Mouse (Mus musculus) forebrain, embryonic 11.5 days (tissue): ENCODE results near the gene Samd14. TPM values are rescaled to one million over a fixed set of nuclear protein-coding genes. Genes with fewer than 3 reads are reported as not detected.
A peak's percentile ranks its signal among the peaks of the same experiment; 100 is the strongest.

Experiments
- ATAC-seq: fragments of 200-750 bp; cut with Nextera tagmentation; replicated peaks from 2 replicates; pipeline ENCODE4 v1.8.0; 2017; ENCODE audit warnings: moderate TSS enrichment; ENCODE audit not compliant: low FRiP score
- DNase-seq: peaks from one replicate; pipeline ENCODE4 v3.0.0-alpha.2; 2017; ENCODE audit warnings: low spot score
- H3K27ac ChIP-seq: fragments of 300-500 bp; sonication (generic); 2 replicates; pipeline ENCODE4 v1.5.1; 2014; ENCODE audit warnings: low read depth, low read length
- H3K27me3 ChIP-seq: fragments of 300-500 bp; sonication (generic); 2 replicates; pipeline ENCODE4 v1.6.1; 2014; ENCODE audit warnings: mild to moderate bottlenecking, low read length, mixed read lengths; ENCODE audit not compliant: control insufficient read depth, insufficient read depth
- H3K36me3 ChIP-seq: fragments of 300-500 bp; sonication (generic); 2 replicates; pipeline ENCODE4 v1.6.1; 2014; ENCODE audit warnings: mild to moderate bottlenecking, low read length, moderate library complexity, mixed read lengths; ENCODE audit not compliant: control insufficient read depth, insufficient read depth
- H3K4me1 ChIP-seq: fragments of 300-500 bp; sonication (generic); replicated peaks from 2 replicates; pipeline ENCODE4 v1.6.1; 2014; ENCODE audit warnings: low read length, mixed read lengths; ENCODE audit not compliant: control insufficient read depth, insufficient read depth
- H3K4me2 ChIP-seq: fragments of 300-500 bp; sonication (generic); 2 replicates; pipeline ENCODE4 v1.6.1; 2014; ENCODE audit warnings: low read depth, mild to moderate bottlenecking, low read length, moderate library complexity, mixed read lengths; ENCODE audit not compliant: severe bottlenecking
- H3K4me3 ChIP-seq: fragments of 300-500 bp; sonication (generic); 2 replicates; pipeline ENCODE4 v1.5.1; 2014; ENCODE audit warnings: low read depth, low read length
- H3K9ac ChIP-seq: fragments of 300-500 bp; sonication (generic); 2 replicates; pipeline ENCODE4 v1.6.1; 2014; ENCODE audit warnings: low read length
- H3K9me3 ChIP-seq: fragments of 300-500 bp; sonication (generic); 2 replicates; pipeline ENCODE4 v1.6.1; 2016; ENCODE audit warnings: low read length, mixed read lengths; ENCODE audit not compliant: control insufficient read depth
- WGBS: fragments of 180-500 bp; shearing (Covaris S2); extraction: QIAGEN DNeasy Blood & Tissue Kit; methylation state at CpG from one replicate; pipeline ENCODE4 v1.1.7; 2014; 5-methylcytosine and 5-hydroxymethylcytosine counted together
- polyA plus RNA-seq: library from polyadenylated mRNA; unstranded; fragments of >200 nt; fragmentation: Nextera tagmentation; extraction: Ambion mirVana; gene quantifications from 2 replicates; pipeline ENCODE4 v1.2.1, GENCODE M21; 2014

The Samd14 gene
- polyA plus RNA-seq, 1 experiment from 2014 or later = 56.8 TPM

GRCm38 (mm10) chr11:94973313-94973712 is 36.4 kb upstream of the Samd14 start:
- no peaks in the 10 kb centered on the region for H3K27me3 ChIP-seq
- H3K36me3 ChIP-seq = no peaks in the 10 kb centered on the region
- 54% methylated on average over 4 of the region's 4 CpGs for WGBS
- no peaks in the 10 kb centered on the region for H3K9me3 ChIP-seq
- no peak overlapping the region for H3K4me3 ChIP-seq
- DNase-seq (no peak), ATAC-seq (no peak)
- H3K9ac ChIP-seq = no peak overlapping the region
- H3K27ac ChIP-seq = no peak overlapping the region
- H3K4me1 ChIP-seq = no peaks in the 10 kb centered on the region
- H3K4me2 ChIP-seq = no peak overlapping the region

GRCm38 (mm10) chr11:94974951-94975350 is 34.7 kb upstream of the Samd14 start:
- H3K4me3 ChIP-seq = no peak overlapping the region
- H3K9me3 ChIP-seq = no peaks in the 10 kb centered on the region
- WGBS = 84% methylated on average over 2 of the region's 2 CpGs
- DNase-seq (no peak), ATAC-seq (no peak)
- no peaks in the 10 kb centered on the region for H3K36me3 ChIP-seq
- no peak overlapping the region for H3K9ac ChIP-seq
- H3K4me1 ChIP-seq = no peaks in the 10 kb centered on the region
- H3K4me2 ChIP-seq = no peak overlapping the region
- H3K27ac ChIP-seq = no peak overlapping the region
- no peaks in the 10 kb centered on the region for H3K27me3 ChIP-seq

GRCm38 (mm10) chr11:94976199-94976598 is 33.5 kb upstream of the Samd14 start, which contains the start of gene Sgca:
TSS of gene Sgca (minus strand) at chr11:94976327.
- H3K27ac ChIP-seq = no peak within 1 kb of the TSS
- H3K4me1 ChIP-seq = no peaks in the 10 kb centered on the region
- WGBS = 84% methylated on average over 5 of the region's 5 CpGs
- H3K36me3 ChIP-seq = no peaks in the 10 kb centered on the region
- H3K4me3 ChIP-seq = no peak within 1 kb of the TSS
- no peaks in the 10 kb centered on the region for H3K27me3 ChIP-seq
- DNase-seq (no peak), ATAC-seq (no peak)
- no peaks in the 10 kb centered on the region for H3K9me3 ChIP-seq
- no peak within 1 kb of the TSS for H3K4me2 ChIP-seq
- no peak within 1 kb of the TSS for H3K9ac ChIP-seq

- ATAC-seq = peak; percentile 82
- Histone ChIP-seq H3K9ac (peak overlapping the region; percentile 55; the same call in 1 of the 2 replicates), H3K4me1 (no peaks in the 10 kb centered on the region), H3K27ac (peak overlapping the region; percentile 76; the same call in 1 of the 2 replicates), H3K4me2 (peak overlapping the region; percentile 38; the same call in 1 of the 2 replicates), H3K27me3 (no peaks in the 10 kb centered on the region), H3K4me3 (peak overlapping the region; percentile 21), H3K9me3 (no peaks in the 10 kb centered on the region), H3K36me3 (no peaks in the 10 kb centered on the region)
- DNase-seq = no peak
- WGBS = 49% methylated on average over 9 of the region's 9 CpGs
These were observed 31.3 kb upstream of the Samd14 start for GRCm38 (mm10) chr11:94978178-94978915.

- peak overlapping the region; percentile 76; the same call in 1 of the 2 replicates for H3K27ac ChIP-seq
- H3K4me3 ChIP-seq = peak overlapping the region; percentile 21
- H3K27me3 ChIP-seq = no peaks in the 10 kb centered on the region
- H3K9me3 ChIP-seq = no peaks in the 10 kb centered on the region
- ATAC-seq (peak; percentile 96), DNase-seq (peak; percentile 98)
- no peaks in the 10 kb centered on the region for H3K36me3 ChIP-seq
- H3K9ac ChIP-seq = peak overlapping the region; percentile 55; the same call in 1 of the 2 replicates
- H3K4me1 ChIP-seq = no peaks in the 10 kb centered on the region
- peak overlapping the region; percentile 38; the same call in 1 of the 2 replicates for H3K4me2 ChIP-seq
- WGBS = 2% methylated on average over 20 of the region's 20 CpGs
These were observed 30.7 kb upstream of the Samd14 start for GRCm38 (mm10) chr11:94978947-94979346.

GRCm38 (mm10) chr11:94979462-94980179 is 30.1 kb upstream of the Samd14 start:
- Histone ChIP-seq H3K9ac (peak overlapping the region; percentile 21), H3K9me3 (no peaks in the 10 kb centered on the region), H3K4me2 (peak overlapping the region; percentile 38; the same call in 1 of the 2 replicates), H3K36me3 (no peaks in the 10 kb centered on the region), H3K27ac (no peak overlapping the region), H3K4me3 (no peak overlapping the region), H3K4me1 (no peaks in the 10 kb centered on the region), H3K27me3 (no peaks in the 10 kb centered on the region)
- 78% methylated on average over 11 of the region's 11 CpGs for WGBS
- DNase-seq = no peak
- no peak for ATAC-seq

GRCm38 (mm10) chr11:94985140-94985539 is 24.5 kb upstream of the Samd14 start:
- H3K4me3 ChIP-seq = no peak overlapping the region
- no peak overlapping the region for H3K4me2 ChIP-seq
- 59% methylated on average over 1 of the region's 1 CpGs for WGBS
- no peak overlapping the region for H3K9ac ChIP-seq
- peaks cover 11% of the 10 kb centered on the region for H3K4me1 ChIP-seq
- no peaks in the 10 kb centered on the region for H3K9me3 ChIP-seq
- ATAC-seq = no peak
- H3K36me3 ChIP-seq = no peaks in the 10 kb centered on the region
- no peak for DNase-seq
- no peaks in the 10 kb centered on the region for H3K27me3 ChIP-seq
- no peak overlapping the region for H3K27ac ChIP-seq

GRCm38 (mm10) chr11:94985822-94986221 is 23.9 kb upstream of the Samd14 start:
- Histone ChIP-seq H3K27ac (no peak overlapping the region), H3K9me3 (no peaks in the 10 kb centered on the region), H3K4me3 (no peak overlapping the region), H3K9ac (no peak overlapping the region), H3K27me3 (no peaks in the 10 kb centered on the region), H3K4me1 (peaks cover 11% of the 10 kb centered on the region), H3K4me2 (no peak overlapping the region), H3K36me3 (no peaks in the 10 kb centered on the region)
- DNase-seq (no peak), ATAC-seq (no peak)
- WGBS = 86% methylated on average over 5 of the region's 5 CpGs
